Comparison of ENCODE assay signal across 26 mouse cellular contexts in the genomic region with DNA sequence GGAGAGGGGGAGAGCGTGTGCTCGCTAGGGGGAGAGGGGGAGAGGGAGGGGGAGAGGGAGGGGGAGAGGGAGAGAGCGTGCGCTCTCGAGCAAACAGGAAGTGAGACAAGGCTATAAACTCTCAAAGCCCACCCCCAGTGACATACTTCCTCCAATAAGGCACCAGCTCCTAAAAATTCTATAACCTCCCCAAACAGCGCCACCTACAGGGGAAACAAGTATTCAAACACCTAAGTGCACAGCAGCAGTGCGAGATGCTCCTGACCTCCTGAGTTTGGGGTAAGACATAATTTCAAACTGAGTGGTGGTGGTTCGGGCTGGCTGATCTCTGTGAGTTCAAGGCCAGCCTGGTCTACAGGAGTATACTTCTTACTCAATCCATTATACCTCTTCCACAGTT.
A peak's percentile ranks its signal among the peaks of the same experiment; 100 is the strongest.
DNase-seq lines count a peak whose midpoint lies in the region; ATAC-seq and TF ChIP-seq lines count a peak whose summit lies in the region.
"Had no signal": no experiment of that assay in that cellular context is flagged by ENCODE, and none has a peak within 500 bp of the region (broad histone marks: within the 10 kb centered on the region; RNA-seq: fewer than 3 reads in every experiment).

No protein-coding gene starts in this region.

- H3K4me3 ChIP-seq in liver, postnatal 0 days (ENCODE audit: low read depth, low read length) = no peak overlapping the region
- no peak overlapping the region for H3K4me3 ChIP-seq in liver, embryonic 12.5 days
- no peak overlapping the region for H3K4me3 ChIP-seq in testis, adult 2 months (ENCODE audit: control insufficient read depth, low read depth, low read length)
- no peak overlapping the region for H3K4me3 ChIP-seq in ES-E14 (ENCODE audit: insufficient read depth in 1 of 2, low read depth in 1 of 2, low read length in 2 of 2, poor library complexity in 1 of 2, severe bottlenecking in 1 of 2)
- H3K4me3 ChIP-seq: embryonic facial prominence, embryonic 12.5 days; embryonic facial prominence, embryonic 15.5 days; gastrocnemius, adult 2 months; heart, embryonic 13.5 days had no signal

- no peak overlapping the region for H3K4me2 ChIP-seq in liver, postnatal 0 days (ENCODE audit: low read depth, low read length)
- H3K4me2 ChIP-seq in liver, embryonic 12.5 days = no peak overlapping the region
- H3K4me2 ChIP-seq: embryonic facial prominence, embryonic 12.5 days; embryonic facial prominence, embryonic 15.5 days; heart, embryonic 13.5 days; hindbrain, embryonic 14.5 days had no signal

- ATAC-seq in liver, postnatal 0 days = no peak
- no peak for ATAC-seq in liver, embryonic 12.5 days
- ATAC-seq: CD4-positive, CD25-positive, alpha-beta regulatory T cell, adult 4 months; forebrain, embryonic 14.5 days; forebrain, postnatal 0 days; hindbrain, postnatal 0 days; inflammation-experienced regulatory T-cells, adult 6 months had no signal

- no peak for DNase-seq in liver, postnatal 0 days
- no peak for DNase-seq in testis, postnatal 10 days (ENCODE audit: low spot score)
- peak; percentile 28 for DNase-seq in ES-E14 (ENCODE audit: low read depth, low spot score)
- DNase-seq in testis, postnatal 14 days (ENCODE audit: low spot score) = peak; percentile 21
- DNase-seq in adrenal gland, adult (ENCODE audit: inconsistent age in 2 of 2, low spot score in 1 of 2) = no peak
- DNase-seq in embryo, embryonic 10 days (ENCODE audit: low spot score) = no peak
- DNase-seq: adrenal gland, adult 2 months; adrenal gland, postnatal 14 days; cerebellum, adult 11-12 months; cerebellum, adult 8-10 months; forebrain, postnatal 0 days; gastrocnemius, adult 2 months; gastrocnemius, postnatal 14 days; heart, adult 18-20 months; heart, postnatal 14 days; heart, postnatal 4 days had no signal

- H3K27me3 ChIP-seq in liver, postnatal 0 days (ENCODE audit: insufficient read depth, low read length) = no peaks in the 10 kb centered on the region
- no peaks in the 10 kb centered on the region for H3K27me3 ChIP-seq in liver, embryonic 12.5 days (replicated peaks)
- H3K27me3 ChIP-seq in testis, adult 2 months (ENCODE audit: control insufficient read depth, insufficient read depth, low read length) = no peaks in the 10 kb centered on the region
- H3K27me3 ChIP-seq: embryonic facial prominence, embryonic 12.5 days; embryonic facial prominence, embryonic 15.5 days; heart, embryonic 13.5 days had no signal

- H3K36me3 ChIP-seq in liver, postnatal 0 days (replicated peaks; ENCODE audit: insufficient read depth, low read length) = no peaks in the 10 kb centered on the region
- H3K36me3 ChIP-seq in liver, embryonic 12.5 days = no peaks in the 10 kb centered on the region
- no peaks in the 10 kb centered on the region for H3K36me3 ChIP-seq in testis, adult 2 months (ENCODE audit: control insufficient read depth, insufficient read depth, low read length)
- H3K36me3 ChIP-seq in ES-E14 (ENCODE audit: control insufficient read depth, insufficient read depth, low read length, poor library complexity, severe bottlenecking) = no peaks in the 10 kb centered on the region
- H3K36me3 ChIP-seq: embryonic facial prominence, embryonic 12.5 days; embryonic facial prominence, embryonic 15.5 days; heart, embryonic 13.5 days had no signal

- TF ChIP-seq POLR2A in testis, adult 2 months (IDR thresholded peaks at IDR 0.05; ENCODE audit: control insufficient read depth, low read depth, low read length) = no peak

- in situ Hi-C loops in ES-E14 (cut with MboI; ENCODE audit: low sequenced_read_pairs in 2 of 2, unreplicated experiment in 2 of 2) = no loop called here

- no peaks in the 10 kb centered on the region; the same call in 1 of the 2 replicates for H3K9me3 ChIP-seq in liver, postnatal 0 days (ENCODE audit: low read length)
- 0 out of 2 replicates have a peak, but pooled peaks cover 19% of the 10 kb centered on the region for H3K9me3 ChIP-seq in liver, embryonic 12.5 days (replicated peaks)
- no peaks in the 10 kb centered on the region for H3K9me3 ChIP-seq in ES-E14 (ENCODE audit: control insufficient read depth, insufficient read depth, low read depth, low read length)
- H3K9me3 ChIP-seq: embryonic facial prominence, embryonic 12.5 days; embryonic facial prominence, embryonic 15.5 days had no signal

- 75% methylated on average over 7 of the region's 8 CpGs for WGBS in liver, postnatal 0 days (ENCODE audit: insufficient replicate concordance)
- 76% methylated on average over 6 of the region's 8 CpGs for WGBS in liver, embryonic 12.5 days (ENCODE audit: insufficient replicate concordance)

- no peak for TF ChIP-seq EP300 in liver, postnatal 0 days (IDR thresholded peaks at IDR 0.05; ENCODE audit: low read depth)

- no peak overlapping the region for H3K9ac ChIP-seq in liver, postnatal 0 days (replicated peaks)
- H3K9ac ChIP-seq in liver, embryonic 12.5 days = no peak overlapping the region
- no peak overlapping the region for H3K9ac ChIP-seq in ES-E14 (ENCODE audit: insufficient read depth, low read depth, low read length, poor library complexity, severe bottlenecking)
- H3K9ac ChIP-seq: embryonic facial prominence, embryonic 12.5 days; embryonic facial prominence, embryonic 15.5 days; forebrain, postnatal 0 days; heart, embryonic 13.5 days; hindbrain, embryonic 14.5 days had no signal

- no peak overlapping the region for H3K27ac ChIP-seq in liver, postnatal 0 days (ENCODE audit: low read depth)
- H3K27ac ChIP-seq in liver, embryonic 12.5 days = no peak overlapping the region
- no peak overlapping the region for H3K27ac ChIP-seq in testis, adult 2 months (ENCODE audit: control insufficient read depth, insufficient read depth, low read depth, low read length)
- no peak overlapping the region for H3K27ac ChIP-seq in ES-E14 (ENCODE audit: insufficient read depth, low read depth, low read length, poor library complexity, severe bottlenecking)
- H3K27ac ChIP-seq: embryonic facial prominence, embryonic 12.5 days; embryonic facial prominence, embryonic 15.5 days; gastrocnemius, adult 2 months; heart, embryonic 13.5 days; hindbrain, embryonic 14.5 days; hindbrain, postnatal 0 days had no signal

- 0 out of 2 replicates have a peak, but pooled peaks have one; percentile 9 for TF ChIP-seq CTCF in liver, postnatal 0 days (IDR thresholded peaks at IDR 0.05; ENCODE audit: low read depth)
- peak; percentile 42; the same call in 1 of the 2 replicates for TF ChIP-seq CTCF in testis, adult 2 months (IDR thresholded peaks at IDR 0.05; ENCODE audit: control insufficient read depth, insufficient read depth, insufficient replicate concordance, low read depth, low read length)

- H3K4me1 ChIP-seq in liver, postnatal 0 days (ENCODE audit: insufficient read depth) = no peaks in the 10 kb centered on the region
- no peaks in the 10 kb centered on the region for H3K4me1 ChIP-seq in liver, embryonic 12.5 days
- peaks cover 3% of the 10 kb centered on the region; the same call in 1 of the 2 replicates for H3K4me1 ChIP-seq in testis, adult 2 months (ENCODE audit: control insufficient read depth, insufficient read depth, low read length)
- no peaks in the 10 kb centered on the region for H3K4me1 ChIP-seq in ES-E14 (ENCODE audit: control insufficient read depth in 2 of 2, insufficient read depth in 2 of 2, low read length in 2 of 2, poor library complexity in 1 of 2)
- H3K4me1 ChIP-seq: embryonic facial prominence, embryonic 12.5 days; embryonic facial prominence, embryonic 15.5 days; heart, embryonic 13.5 days had no signal

TF ChIP-seq in ES-E14, 5 proteins besides CTCF, POLR2A, EP300 and RAD21:
- TF ChIP-seq CHD2 (IDR thresholded peaks at IDR 0.05; ENCODE audit: low read depth, low read length) (no peak), HCFC1 (IDR thresholded peaks at IDR 0.05; ENCODE audit: borderline replicate concordance, insufficient read depth, low read length) (no peak), ZC3H11A (IDR thresholded peaks at IDR 0.05; ENCODE audit: borderline replicate concordance, low read depth, low read length) (no peak)

Comparison
In these comparisons a context has a peak if more than half of its experiments do, and no peak if none do; other contexts are left out.
1. DNase-seq: peak in ES-E14 (single experiment) and testis, postnatal 14 days (single experiment); none in liver, postnatal 0 days (single experiment), testis, postnatal 10 days (single experiment), adrenal gland, adult (0 of 2) and embryo, embryonic 10 days (single experiment).